Mouse (Mus musculus): ENCODE data around the gene Tmbim1. TPM values are rescaled to one million over a fixed set of nuclear protein-coding genes. Genes with fewer than 3 reads are reported as not detected.
"Not testable (repeated sequence)": the region's sequence is repeated elsewhere in the genome, so short reads cannot be mapped to it uniquely, and the experiment has no call there.

Gene Tmbim1
- polyA plus RNA-seq, 1 experiment, result 60.8 TPM

GRCm38 (mm10) chr1:74331046-74331681, 25.7 kb upstream of the Tmbim1 start:
- no peak for TF ChIP-seq CTCF (IDR thresholded peaks at IDR 0.05; ENCODE audit: extremely low read depth, insufficient read depth, insufficient read length, insufficient replicate concordance)
- no peak for TF ChIP-seq POLR2A (IDR thresholded peaks at IDR 0.05; ENCODE audit: low read depth, low read length)
- WGBS, result 33% methylated on average over 4 of the region's 4 CpGs
- no peak for DNase-seq (ENCODE audit: low read depth in 1 of 2, low spot score in 2 of 2)
- Histone ChIP-seq H3K4me3 (ENCODE audit: extremely low read depth, insufficient read depth, insufficient read length) (no peak overlapping the region), H3K4me1 (ENCODE audit: control insufficient read depth, insufficient read depth, insufficient read length) (no peaks in the 10 kb centered on the region; the same call in 1 of the 2 replicates), H3K27ac (ENCODE audit: insufficient read depth, low read length) (no peak overlapping the region), H3K27me3 (ENCODE audit: control insufficient read depth, insufficient read depth, low read length) (no peaks in the 10 kb centered on the region), H3K36me3 (ENCODE audit: control insufficient read depth, insufficient read depth, low read length) (no peaks in the 10 kb centered on the region)

GRCm38 (mm10) chr1:74329899-74330431, 24.5 kb upstream of the Tmbim1 start:
- H3K4me1 ChIP-seq (ENCODE audit: control insufficient read depth, insufficient read depth, insufficient read length), result no peaks in the 10 kb centered on the region; the same call in 1 of the 2 replicates
- no peak for TF ChIP-seq CTCF (IDR thresholded peaks at IDR 0.05; ENCODE audit: extremely low read depth, insufficient read depth, insufficient read length, insufficient replicate concordance)
- TF ChIP-seq POLR2A (IDR thresholded peaks at IDR 0.05; ENCODE audit: low read depth, low read length), result no peak
- 90% methylated on average over 7 of the region's 7 CpGs for WGBS
- no peak overlapping the region for H3K4me3 ChIP-seq (ENCODE audit: extremely low read depth, insufficient read depth, insufficient read length)
- H3K27me3 ChIP-seq (ENCODE audit: control insufficient read depth, insufficient read depth, low read length), result no peaks in the 10 kb centered on the region
- no peaks in the 10 kb centered on the region for H3K36me3 ChIP-seq (ENCODE audit: control insufficient read depth, insufficient read depth, low read length)
- no peak for DNase-seq (ENCODE audit: low read depth in 1 of 2, low spot score in 2 of 2)
- no peak overlapping the region for H3K27ac ChIP-seq (ENCODE audit: insufficient read depth, low read length)

- H3K27ac ChIP-seq (ENCODE audit: insufficient read depth, low read length); H3K4me3 ChIP-seq (ENCODE audit: extremely low read depth, insufficient read depth, insufficient read length); H3K4me1 ChIP-seq (ENCODE audit: control insufficient read depth, insufficient read depth, insufficient read length); H3K27me3 ChIP-seq (ENCODE audit: control insufficient read depth, insufficient read depth, low read length); DNase-seq (ENCODE audit: low read depth in 1 of 2, low spot score in 2 of 2); H3K36me3 ChIP-seq (ENCODE audit: control insufficient read depth, insufficient read depth, low read length): not testable (repeated sequence)
- 84% methylated on average over 2 of the region's 2 CpGs for WGBS
Observed at GRCm38 (mm10) chr1:74326916-74327315, 21.5 kb upstream of the Tmbim1 start.

- no peaks in the 10 kb centered on the region for H3K36me3 ChIP-seq (ENCODE audit: control insufficient read depth, insufficient read depth, low read length)
- no peak for TF ChIP-seq CTCF (IDR thresholded peaks at IDR 0.05; ENCODE audit: extremely low read depth, insufficient read depth, insufficient read length, insufficient replicate concordance)
- no peak for TF ChIP-seq POLR2A (IDR thresholded peaks at IDR 0.05; ENCODE audit: low read depth, low read length)
- no peaks in the 10 kb centered on the region for H3K4me1 ChIP-seq (ENCODE audit: control insufficient read depth, insufficient read depth, insufficient read length)
- no peaks in the 10 kb centered on the region for H3K27me3 ChIP-seq (ENCODE audit: control insufficient read depth, insufficient read depth, low read length)
- WGBS, result 83% methylated on average over 3 of the region's 3 CpGs
- H3K27ac ChIP-seq (ENCODE audit: insufficient read depth, low read length), result no peak overlapping the region
- no peak for DNase-seq (ENCODE audit: low read depth in 1 of 2, low spot score in 2 of 2)
- no peak overlapping the region for H3K4me3 ChIP-seq (ENCODE audit: extremely low read depth, insufficient read depth, insufficient read length)
Observed at GRCm38 (mm10) chr1:74321396-74321795, 16.0 kb upstream of the Tmbim1 start.

- Histone ChIP-seq H3K27me3 (ENCODE audit: control insufficient read depth, insufficient read depth, low read length) (no peaks in the 10 kb centered on the region), H3K27ac (ENCODE audit: insufficient read depth, low read length) (no peak overlapping the region), H3K36me3 (ENCODE audit: control insufficient read depth, insufficient read depth, low read length) (no peaks in the 10 kb centered on the region), H3K4me3 (ENCODE audit: extremely low read depth, insufficient read depth, insufficient read length) (no peak overlapping the region), H3K4me1 (ENCODE audit: control insufficient read depth, insufficient read depth, insufficient read length) (no peaks in the 10 kb centered on the region)
- WGBS, result 91% methylated on average over 3 of the region's 3 CpGs
- TF ChIP-seq POLR2A (IDR thresholded peaks at IDR 0.05; ENCODE audit: low read depth, low read length), result no peak
- no peak for TF ChIP-seq CTCF (IDR thresholded peaks at IDR 0.05; ENCODE audit: extremely low read depth, insufficient read depth, insufficient read length, insufficient replicate concordance)
- no peak for DNase-seq (ENCODE audit: low read depth in 1 of 2, low spot score in 2 of 2)
Observed at GRCm38 (mm10) chr1:74318711-74319110, 13.3 kb upstream of the Tmbim1 start.

GRCm38 (mm10) chr1:74316114-74316827, 10.8 kb upstream of the Tmbim1 start:
- Histone ChIP-seq H3K4me3 (ENCODE audit: extremely low read depth, insufficient read depth, insufficient read length) (no peak overlapping the region), H3K4me1 (ENCODE audit: control insufficient read depth, insufficient read depth, insufficient read length) (no peaks in the 10 kb centered on the region), H3K27ac (ENCODE audit: insufficient read depth, low read length) (no peak overlapping the region), H3K27me3 (ENCODE audit: control insufficient read depth, insufficient read depth, low read length) (no peaks in the 10 kb centered on the region), H3K36me3 (ENCODE audit: control insufficient read depth, insufficient read depth, low read length) (no peaks in the 10 kb centered on the region)
- no peak for TF ChIP-seq CTCF (IDR thresholded peaks at IDR 0.05; ENCODE audit: extremely low read depth, insufficient read depth, insufficient read length, insufficient replicate concordance)
- TF ChIP-seq POLR2A (IDR thresholded peaks at IDR 0.05; ENCODE audit: low read depth, low read length), result no peak
- WGBS, result 62% methylated on average over 4 of the region's 4 CpGs
- no peak for DNase-seq (ENCODE audit: low read depth in 1 of 2, low spot score in 2 of 2)

- Histone ChIP-seq H3K4me3 (ENCODE audit: extremely low read depth, insufficient read depth, insufficient read length) (no peak overlapping the region), H3K4me1 (ENCODE audit: control insufficient read depth, insufficient read depth, insufficient read length) (no peaks in the 10 kb centered on the region), H3K27me3 (ENCODE audit: control insufficient read depth, insufficient read depth, low read length) (no peaks in the 10 kb centered on the region), H3K36me3 (ENCODE audit: control insufficient read depth, insufficient read depth, low read length) (no peaks in the 10 kb centered on the region), H3K27ac (ENCODE audit: insufficient read depth, low read length) (no peak overlapping the region)
- 86% methylated on average over 3 of the region's 3 CpGs for WGBS
- DNase-seq (ENCODE audit: low read depth in 1 of 2, low spot score in 2 of 2), result no peak
- TF ChIP-seq CTCF (IDR thresholded peaks at IDR 0.05; ENCODE audit: extremely low read depth, insufficient read depth, insufficient read length, insufficient replicate concordance) (no peak), POLR2A (IDR thresholded peaks at IDR 0.05; ENCODE audit: low read depth, low read length) (no peak)
Observed at GRCm38 (mm10) chr1:74314796-74315195, 9.4 kb upstream of the Tmbim1 start.
